Mouse (Mus musculus): ENCODE data around the gene Tnfsf13.

Tnfsf13 gene

GRCm38 (mm10) chr11:69681314-69682208 is 4.0 kb downstream of the Tnfsf13 start, which contains the start of gene Senp3:
Gene Senp3 (minus strand): TSS chr11:69682084.
- peak; percentile 98 for DNase-seq (ENCODE audit: inconsistent age in 2 of 2, low spot score in 1 of 2)

GRCm38 (mm10) chr11:69680136-69680855 is 5.3 kb downstream of the Tnfsf13 start:
- peak in 1 of 2 experiments; percentile 51 for DNase-seq (ENCODE audit: inconsistent age in 2 of 2, low spot score in 1 of 2)

- no peak for DNase-seq (ENCODE audit: inconsistent age in 2 of 2, low spot score in 1 of 2)
Measured at GRCm38 (mm10) chr11:69679144-69679543, 6.4 kb downstream of the Tnfsf13 start.

GRCm38 (mm10) chr11:69672211-69672706 is 13.3 kb downstream of the Tnfsf13 start, which contains the start of gene Eif4a1:
Gene Eif4a1 (minus strand): TSS chr11:69672423.
- DNase-seq (ENCODE audit: inconsistent age in 2 of 2, low spot score in 1 of 2): peak; percentile 100

GRCm38 (mm10) chr11:69671726-69672124 is 13.9 kb downstream of the Tnfsf13 start:
- no peak for DNase-seq (ENCODE audit: inconsistent age in 2 of 2, low spot score in 1 of 2)

GRCm38 (mm10) chr11:69670786-69671725 is 14.5 kb downstream of the Tnfsf13 start:
- DNase-seq (ENCODE audit: inconsistent age in 2 of 2, low spot score in 1 of 2): peak; percentile 96 to 99

GRCm38 (mm10) chr11:69666665-69667005 is 18.9 kb downstream of the Tnfsf13 start:
- no peak for DNase-seq (ENCODE audit: inconsistent age in 2 of 2, low spot score in 1 of 2)

GRCm38 (mm10) chr11:69665961-69666664 is 19.5 kb downstream of the Tnfsf13 start, which contains the start of gene Cd68:
Gene Cd68 (minus strand): TSS chr11:69666153.
- peak; percentile 55 to 80 for DNase-seq (ENCODE audit: inconsistent age in 2 of 2, low spot score in 1 of 2)

GRCm38 (mm10) chr11:69665457-69665960 is 20.1 kb downstream of the Tnfsf13 start:
- peak in 1 of 2 experiments; percentile 66 for DNase-seq (ENCODE audit: inconsistent age in 2 of 2, low spot score in 1 of 2)

GRCm38 (mm10) chr11:69664841-69665240 is 20.7 kb downstream of the Tnfsf13 start:
- DNase-seq (ENCODE audit: inconsistent age in 2 of 2, low spot score in 1 of 2): peak in 1 of 2 experiments; percentile 70

GRCm38 (mm10) chr11:69663795-69664194 is 21.8 kb downstream of the Tnfsf13 start:
- peak; percentile 77 to 88 for DNase-seq (ENCODE audit: inconsistent age in 2 of 2, low spot score in 1 of 2)

GRCm38 (mm10) chr11:69662967-69663671 is 22.5 kb downstream of the Tnfsf13 start:
- DNase-seq (ENCODE audit: inconsistent age in 2 of 2, low spot score in 1 of 2): peak in 1 of 2 experiments; percentile 52

GRCm38 (mm10) chr11:69662213-69662966 is 23.2 kb downstream of the Tnfsf13 start, which contains the start of gene Mpdu1:
Gene Mpdu1 (minus strand): TSS chr11:69662642.
- peak; percentile 97 to 98 for DNase-seq (ENCODE audit: inconsistent age in 2 of 2, low spot score in 1 of 2)

- DNase-seq (ENCODE audit: inconsistent age in 2 of 2, low spot score in 1 of 2): peak; percentile 80 to 92
Measured at GRCm38 (mm10) chr11:69661221-69661881, 24.2 kb downstream of the Tnfsf13 start.

- no peak for DNase-seq (ENCODE audit: inconsistent age in 2 of 2, low spot score in 1 of 2)
Measured at GRCm38 (mm10) chr11:69657462-69657881, 28.1 kb downstream of the Tnfsf13 start.

- peak in 1 of 2 experiments; percentile 80 for DNase-seq (ENCODE audit: inconsistent age in 2 of 2, low spot score in 1 of 2)
Measured at GRCm38 (mm10) chr11:69656617-69657461, 28.7 kb downstream of the Tnfsf13 start.

- DNase-seq (ENCODE audit: inconsistent age in 2 of 2, low spot score in 1 of 2): no peak
Measured at GRCm38 (mm10) chr11:69656065-69656455, 29.5 kb downstream of the Tnfsf13 start.

Measured in adrenal gland, adult (tissue).